Mouse (Mus musculus) neural tube, embryonic 14.5 days (tissue): Measurements from ENCODE around the gene Hc. TPM values are rescaled to one million over a fixed set of nuclear protein-coding genes. Genes with fewer than 3 reads are reported as not detected.

Experiments
- ATAC-seq: fragments of 200-750 bp; cut with Nextera tagmentation; 2 replicates; pipeline ENCODE4 v1.8.0; 2017; ENCODE audit warnings: low read depth, mild to moderate bottlenecking, moderate TSS enrichment, moderate library complexity
- H3K27ac ChIP-seq: fragments of 300-500 bp; sonication (generic); 2 replicates; pipeline ENCODE4 v1.5.1; 2014; ENCODE audit warnings: low read depth, mild to moderate bottlenecking, control low read depth, low read length, moderate library complexity, mixed read lengths
- H3K27me3 ChIP-seq: fragments of 300-500 bp; sonication (generic); 2 replicates; pipeline ENCODE4 v1.6.1; 2014; ENCODE audit warnings: low read length; ENCODE audit not compliant: control insufficient read depth, insufficient read depth
- H3K36me3 ChIP-seq: fragments of 300-500 bp; sonication (generic); 2 replicates; pipeline ENCODE4 v1.6.1; 2014; ENCODE audit warnings: low read length, mixed read lengths; ENCODE audit not compliant: control insufficient read depth, insufficient read depth
- H3K4me1 ChIP-seq: fragments of 300-500 bp; sonication (generic); 2 replicates; pipeline ENCODE4 v1.6.1; 2014; ENCODE audit warnings: low read length; ENCODE audit not compliant: control insufficient read depth, insufficient read depth
- H3K4me2 ChIP-seq: fragments of 300-500 bp; sonication (generic); 2 replicates; pipeline ENCODE4 v1.6.1; 2014; ENCODE audit warnings: mild to moderate bottlenecking, low read depth, low read length, control low read depth
- H3K4me3 ChIP-seq: fragments of 300-500 bp; sonication (generic); 2 replicates; pipeline ENCODE4 v1.5.1; 2014; ENCODE audit warnings: low read depth, low read length, control low read depth, mixed read lengths
- H3K9ac ChIP-seq: fragments of 300-500 bp; sonication (generic); replicated peaks from 2 replicates; pipeline ENCODE4 v1.6.1; 2014; ENCODE audit warnings: low read depth, mild to moderate bottlenecking, control low read depth, low read length, mixed read lengths
- H3K9me3 ChIP-seq: fragments of 300-500 bp; sonication (generic); 2 replicates; pipeline ENCODE4 v1.6.1; 2016; ENCODE audit warnings: low read length; ENCODE audit not compliant: control insufficient read depth
- WGBS: fragments of 180-500 bp; shearing (Covaris S2); extraction: QIAGEN DNeasy Blood & Tissue Kit; methylation state at CpG from one replicate; pipeline ENCODE4 v1.1.7; 2014; 5-methylcytosine and 5-hydroxymethylcytosine counted together
- polyA plus RNA-seq: library from polyadenylated mRNA; unstranded; fragments of >200 nt; fragmentation: Nextera tagmentation; extraction: Ambion mirVana; gene quantifications from 2 replicates; pipeline ENCODE4 v1.2.1, GENCODE M21; 2014

The Hc gene
- polyA plus RNA-seq, 1 experiment from 2014 or later = 0.68 TPM

DNA sequence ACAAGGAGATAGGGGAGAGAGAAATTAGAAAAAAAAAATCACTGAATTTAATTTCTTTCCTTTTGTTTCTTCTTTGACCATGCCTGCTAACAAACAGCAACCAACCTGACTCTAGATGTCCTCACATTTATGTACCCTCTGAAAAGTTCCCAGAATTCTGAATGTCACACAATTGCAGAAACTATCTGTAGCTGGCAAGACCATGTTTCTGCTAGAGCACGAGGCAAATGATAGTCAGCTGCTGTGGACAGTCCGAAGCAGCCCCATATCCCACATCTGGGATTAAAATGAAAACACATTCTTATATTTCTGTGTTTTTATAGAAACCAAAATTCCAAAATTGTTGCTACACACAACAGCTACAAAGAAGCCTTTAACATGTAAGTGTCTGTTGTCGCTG is 40.2 kb upstream of the Hc start, which contains the start of gene AI182371:
Gene AI182371, minus strand, starts transcription at position 101 of the 400 bp plus-strand sequence.
- no peaks in the 10 kb centered on the region for H3K4me1 ChIP-seq
- ATAC-seq = no peak
- 94% methylated on average over 3 of the region's 3 CpGs for WGBS

DNA sequence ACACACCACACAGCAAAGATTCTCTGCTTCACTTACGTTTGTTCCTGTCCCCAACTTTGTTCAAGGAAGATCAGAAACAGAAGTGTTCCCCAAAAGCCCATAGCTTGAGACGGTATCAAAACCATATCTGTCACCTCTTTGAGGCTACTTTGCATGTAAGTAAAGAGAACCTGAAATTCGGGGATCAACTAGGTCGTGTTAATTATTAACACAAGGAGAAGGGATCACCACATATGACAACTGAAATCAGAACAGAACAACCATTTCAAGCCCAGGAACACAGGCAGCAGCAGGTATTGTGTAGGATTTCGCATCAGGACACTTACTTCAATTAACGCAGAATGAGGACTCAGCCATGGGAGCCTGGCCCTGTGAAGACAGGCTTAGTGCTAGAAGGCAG is 39.3 kb upstream of the Hc start:
- no peak overlapping the region for H3K4me3 ChIP-seq
- no peak overlapping the region for H3K27ac ChIP-seq
- no peaks in the 10 kb centered on the region for H3K27me3 ChIP-seq
- ATAC-seq = no peak
- no peaks in the 10 kb centered on the region for H3K36me3 ChIP-seq
- no peak overlapping the region for H3K4me2 ChIP-seq
- H3K4me1 ChIP-seq = no peaks in the 10 kb centered on the region
- H3K9me3 ChIP-seq = no peaks in the 10 kb centered on the region
- WGBS = 86% methylated on average over 6 of the region's 6 CpGs
- H3K9ac ChIP-seq = no peak overlapping the region

More for the DNA sequence above, 40.2 kb upstream of the Hc start, which contains the start of gene AI182371:
- Histone ChIP-seq H3K27me3 (no peaks in the 10 kb centered on the region), H3K4me3 (no peak within 1 kb of the TSS), H3K9me3 (no peaks in the 10 kb centered on the region), H3K27ac (no peak within 1 kb of the TSS), H3K9ac (no peak within 1 kb of the TSS), H3K36me3 (no peaks in the 10 kb centered on the region), H3K4me2 (no peak within 1 kb of the TSS)

DNA sequence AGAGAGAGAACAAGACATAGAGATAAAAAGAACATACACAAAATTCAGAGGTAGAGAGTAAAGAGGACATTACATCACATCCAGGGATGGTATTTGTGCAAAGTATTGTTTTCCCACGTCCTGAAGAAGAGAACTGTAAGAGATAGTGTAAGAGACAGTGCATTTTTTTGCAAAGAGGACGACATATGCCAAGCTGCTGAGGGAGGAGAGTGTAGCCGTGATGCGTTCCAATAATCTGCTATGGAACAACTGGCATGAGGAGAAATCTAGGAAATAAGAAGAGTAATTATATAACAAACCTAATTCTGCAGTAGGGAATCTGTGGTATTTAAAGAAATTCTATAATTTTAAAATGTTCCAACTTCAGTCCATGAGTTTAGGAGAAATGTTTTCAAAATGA is 26.2 kb upstream of the Hc start:
- no peaks in the 10 kb centered on the region for H3K4me1 ChIP-seq
- H3K27me3 ChIP-seq = no peaks in the 10 kb centered on the region
- H3K27ac ChIP-seq = no peak overlapping the region
- H3K9me3 ChIP-seq = no peaks in the 10 kb centered on the region
- H3K9ac ChIP-seq = no peak overlapping the region
- no peak overlapping the region for H3K4me2 ChIP-seq
- no peak for ATAC-seq
- no peak overlapping the region for H3K4me3 ChIP-seq
- H3K36me3 ChIP-seq = no peaks in the 10 kb centered on the region
- 78% methylated on average over 4 of the region's 4 CpGs for WGBS

DNA sequence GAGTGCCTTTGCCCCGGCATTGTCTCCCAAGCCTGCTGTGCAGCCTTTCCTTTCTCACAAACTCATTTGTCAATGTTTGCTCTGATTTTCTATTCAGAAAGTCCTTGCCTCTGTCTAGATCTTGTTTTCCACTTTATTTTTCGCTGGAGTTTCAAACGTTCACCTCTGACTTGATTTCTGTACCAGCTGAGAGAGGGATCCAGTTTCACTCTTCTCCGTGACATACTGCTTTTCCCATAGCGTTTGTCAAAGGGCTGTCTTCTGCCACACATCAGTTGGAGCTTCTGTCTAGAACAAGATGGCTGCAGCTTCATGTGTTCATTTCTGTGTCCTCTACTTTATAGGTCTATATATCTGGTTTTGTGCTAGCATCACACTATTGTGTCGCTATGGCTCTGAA is 17.9 kb upstream of the Hc start:
- H3K4me2 ChIP-seq = no peak overlapping the region
- no peaks in the 10 kb centered on the region for H3K27me3 ChIP-seq
- no peaks in the 10 kb centered on the region for H3K36me3 ChIP-seq
- ATAC-seq = no peak
- no peaks in the 10 kb centered on the region for H3K4me1 ChIP-seq
- H3K9me3 ChIP-seq = no peaks in the 10 kb centered on the region
- no peak overlapping the region for H3K4me3 ChIP-seq
- 71% methylated on average over 6 of the region's 6 CpGs for WGBS
- H3K9ac ChIP-seq = no peak overlapping the region
- H3K27ac ChIP-seq = no peak overlapping the region

DNA sequence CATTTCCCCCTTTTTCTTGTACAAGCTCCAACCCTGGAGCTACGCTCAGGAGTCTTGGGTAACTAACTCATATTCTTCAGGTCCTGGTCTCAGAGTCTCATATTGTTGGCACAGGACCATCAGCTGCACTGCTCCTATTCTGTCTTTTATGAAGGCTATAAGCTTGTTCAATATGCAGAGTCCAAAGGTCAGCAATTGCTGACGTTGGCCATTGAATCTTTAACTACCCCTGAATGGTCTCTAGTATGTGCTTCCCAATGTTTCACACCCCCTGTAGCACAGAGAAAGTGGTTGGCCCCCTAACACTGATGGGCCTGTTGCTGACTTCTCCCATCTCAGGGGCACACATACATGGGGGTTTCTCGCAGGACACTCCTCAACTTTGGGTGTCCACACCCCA is 13.1 kb upstream of the Hc start:
- Histone ChIP-seq H3K4me2 (no peak overlapping the region), H3K27ac (no peak overlapping the region), H3K9me3 (no peaks in the 10 kb centered on the region), H3K4me1 (no peaks in the 10 kb centered on the region), H3K4me3 (no peak overlapping the region), H3K9ac (no peak overlapping the region), H3K27me3 (no peaks in the 10 kb centered on the region), H3K36me3 (no peaks in the 10 kb centered on the region)
- no peak for ATAC-seq
- WGBS = 89% methylated on average over 3 of the region's 3 CpGs

DNA sequence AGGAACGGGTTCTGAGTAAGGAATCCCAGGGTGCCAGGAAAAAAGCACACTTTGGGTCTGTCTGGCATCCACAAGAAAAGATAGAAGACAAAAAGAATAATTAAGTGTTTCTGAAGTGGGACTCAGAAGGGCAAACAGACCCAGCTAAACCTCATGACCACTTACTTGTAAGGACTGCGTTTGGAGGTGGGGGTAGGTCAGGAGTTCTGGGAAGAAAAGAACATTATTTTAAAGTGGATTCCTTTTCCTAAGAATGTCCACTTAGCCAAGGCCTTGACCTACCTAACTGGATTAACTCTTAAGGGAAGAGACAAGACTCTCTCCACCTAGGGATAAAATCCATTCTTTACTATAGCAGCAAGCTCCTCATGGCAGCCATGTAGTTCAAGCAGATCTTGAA is 11.3 kb upstream of the Hc start:
- no peak overlapping the region for H3K27ac ChIP-seq
- H3K27me3 ChIP-seq = no peaks in the 10 kb centered on the region
- H3K4me3 ChIP-seq = no peak overlapping the region
- no peak for ATAC-seq
- H3K36me3 ChIP-seq = no peaks in the 10 kb centered on the region
- no peak overlapping the region for H3K4me2 ChIP-seq
- 79% methylated on average over 2 of the region's 2 CpGs for WGBS
- H3K9me3 ChIP-seq = no peaks in the 10 kb centered on the region
- no peak overlapping the region for H3K9ac ChIP-seq
- no peaks in the 10 kb centered on the region for H3K4me1 ChIP-seq

DNA sequence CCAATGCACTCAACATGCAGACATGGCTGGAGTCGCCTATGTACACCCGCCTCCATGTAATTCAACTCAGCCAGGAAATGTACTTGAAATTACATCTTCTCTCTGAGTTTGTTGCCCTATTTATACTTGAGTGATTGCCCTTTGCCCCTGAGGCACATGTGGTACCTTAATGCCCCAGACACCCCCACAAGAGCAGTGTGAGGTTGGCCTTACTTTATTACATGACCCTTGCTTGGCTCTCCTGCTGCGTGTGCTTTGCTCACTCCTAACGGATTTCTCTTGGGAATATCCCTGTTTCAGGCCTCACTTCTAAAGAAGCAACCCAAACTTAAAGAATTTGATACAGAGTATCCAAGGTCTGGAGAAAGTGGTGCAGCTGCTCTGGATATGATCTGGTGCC is 9.0 kb upstream of the Hc start:
- Histone ChIP-seq H3K9ac (no peak overlapping the region), H3K9me3 (no peaks in the 10 kb centered on the region), H3K36me3 (no peaks in the 10 kb centered on the region), H3K27ac (no peak overlapping the region), H3K4me1 (no peaks in the 10 kb centered on the region), H3K4me2 (no peak overlapping the region), H3K27me3 (no peaks in the 10 kb centered on the region), H3K4me3 (no peak overlapping the region)
- no peak for ATAC-seq
- 92% methylated on average over 4 of the region's 4 CpGs for WGBS

DNA sequence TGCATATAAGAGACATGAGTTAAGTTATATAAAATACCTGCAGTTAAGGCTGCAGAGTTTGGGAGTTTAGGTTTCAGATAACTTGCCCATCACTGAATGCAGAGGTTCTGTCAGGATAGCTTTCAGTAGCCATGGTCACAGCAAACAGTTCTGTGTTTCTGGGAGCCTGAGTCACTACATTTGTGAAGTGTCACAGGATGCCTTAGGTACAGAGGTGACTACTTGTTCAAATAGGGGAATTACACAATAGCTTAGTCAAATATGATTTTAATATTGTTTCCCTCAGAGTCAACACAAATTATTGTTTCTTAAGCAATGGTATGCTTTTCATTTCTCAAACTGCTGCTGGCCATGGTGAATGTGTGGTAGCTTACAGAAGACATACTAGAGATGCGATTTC is 7.9 kb upstream of the Hc start:
- Histone ChIP-seq H3K4me1 (no peaks in the 10 kb centered on the region), H3K36me3 (no peaks in the 10 kb centered on the region), H3K27ac (no peak overlapping the region), H3K27me3 (no peaks in the 10 kb centered on the region), H3K4me3 (no peak overlapping the region), H3K4me2 (no peak overlapping the region), H3K9me3 (no peaks in the 10 kb centered on the region), H3K9ac (no peak overlapping the region)
- 97% methylated on average over 1 of the region's 1 CpGs for WGBS
- no peak for ATAC-seq

DNA sequence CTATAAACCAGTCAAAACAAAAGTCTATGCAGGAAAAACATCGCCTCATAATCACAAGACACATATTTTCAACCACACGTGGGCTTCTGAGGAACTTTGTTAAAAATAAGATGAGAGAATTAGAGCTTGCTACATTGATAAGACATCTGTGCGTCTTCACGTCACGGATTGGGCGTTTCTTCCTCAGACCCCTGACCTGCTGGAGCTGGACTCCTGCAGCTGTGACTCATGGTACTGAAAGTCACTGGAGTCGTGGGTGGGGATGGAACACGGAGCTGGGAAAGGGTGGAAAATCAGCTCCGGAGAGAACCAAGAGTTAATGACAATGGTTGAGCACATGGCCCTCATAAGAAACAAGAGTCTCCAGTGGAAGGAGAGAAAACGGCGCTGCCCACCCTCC is 5.9 kb upstream of the Hc start:
- WGBS = 89% methylated on average over 11 of the region's 11 CpGs
- ATAC-seq = no peak
- no peak overlapping the region for H3K27ac ChIP-seq
- no peak overlapping the region for H3K4me2 ChIP-seq
- H3K27me3 ChIP-seq = no peaks in the 10 kb centered on the region
- no peaks in the 10 kb centered on the region for H3K4me1 ChIP-seq
- H3K9ac ChIP-seq = no peak overlapping the region
- no peak overlapping the region for H3K4me3 ChIP-seq
- H3K36me3 ChIP-seq = no peaks in the 10 kb centered on the region
- no peaks in the 10 kb centered on the region for H3K9me3 ChIP-seq
